In the genomic region with DNA sequence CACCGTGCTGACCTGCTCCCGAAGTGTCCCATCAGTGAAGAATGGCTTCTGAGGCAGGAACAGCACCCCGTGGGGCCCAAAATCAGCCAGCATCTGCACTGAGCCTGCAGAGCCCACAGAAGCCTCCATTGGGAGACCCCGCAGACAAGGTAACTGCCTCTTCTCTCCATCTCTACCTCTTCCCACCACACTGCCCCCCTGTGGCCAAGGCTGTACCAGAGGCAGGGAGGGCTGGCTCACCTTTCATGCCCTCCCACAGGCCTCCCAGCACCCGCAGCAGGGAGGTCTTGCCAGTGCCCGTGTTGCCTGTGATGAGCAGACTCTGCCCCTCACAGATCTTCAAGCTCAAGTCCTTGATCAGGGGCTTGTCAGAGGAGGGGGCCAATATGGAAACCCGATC, we compare ENCODE assay signal across 10 mouse cellular contexts. TPM values are rescaled to one million over a fixed set of nuclear protein-coding genes. Genes with fewer than 3 reads are reported as not detected.
DNase-seq lines count a peak whose midpoint lies in the region; ATAC-seq and TF ChIP-seq lines count a peak whose summit lies in the region.
"Had no signal": no experiment of that assay in that cellular context is flagged by ENCODE, and none has a peak within 500 bp of the region (broad histone marks: within the 10 kb centered on the region; RNA-seq: fewer than 3 reads in every experiment).

No protein-coding gene starts in this region.

- WGBS in kidney, postnatal 0 days, result 71% methylated on average over 7 of the region's 7 CpGs

- H3K4me3 ChIP-seq in kidney, postnatal 0 days (replicated peaks; ENCODE audit: low read depth, low read length), result no peak overlapping the region
- H3K4me3 ChIP-seq: hindbrain, embryonic 12.5 days had no signal

- ATAC-seq in kidney, postnatal 0 days (replicated peaks; ENCODE audit: low FRiP score, low read depth), result no peak
- 0 out of 2 replicates have a peak, but pooled peaks have one; percentile 39 for ATAC-seq in common myeloid progenitor, adult 5-6 weeks (replicated peaks; ENCODE audit: low read depth, poor library complexity, severe bottlenecking)
- no peak for ATAC-seq in inflammation-experienced regulatory T-cells, adult 6 months

- peaks cover 7% of the 10 kb centered on the region for H3K36me3 ChIP-seq in kidney, postnatal 0 days (ENCODE audit: insufficient read depth, low read length)

- no peak overlapping the region for H3K4me2 ChIP-seq in kidney, postnatal 0 days (ENCODE audit: low read length)
- H3K4me2 ChIP-seq: hindbrain, embryonic 12.5 days had no signal

- no peak overlapping the region for H3K27ac ChIP-seq in kidney, postnatal 0 days
- H3K27ac ChIP-seq: hindbrain, embryonic 12.5 days had no signal

- TF ChIP-seq CTCF in kidney, postnatal 0 days (IDR thresholded peaks at IDR 0.05; ENCODE audit: low read depth), result peak; percentile 53

- no peaks in the 10 kb centered on the region for H3K27me3 ChIP-seq in kidney, postnatal 0 days (ENCODE audit: insufficient read depth, low read length)
- H3K27me3 ChIP-seq: hindbrain, embryonic 12.5 days had no signal

- no peaks in the 10 kb centered on the region for H3K4me1 ChIP-seq in kidney, postnatal 0 days (replicated peaks; ENCODE audit: insufficient read depth, low read length)
- H3K4me1 ChIP-seq: hindbrain, embryonic 12.5 days had no signal

- no peaks in the 10 kb centered on the region for H3K9me3 ChIP-seq in kidney, postnatal 0 days (replicated peaks; ENCODE audit: low read length)
- H3K9me3 ChIP-seq: hindbrain, embryonic 12.5 days had no signal

- no peak overlapping the region for H3K9ac ChIP-seq in kidney, postnatal 0 days (ENCODE audit: low read depth, low read length)
- H3K9ac ChIP-seq: hindbrain, embryonic 12.5 days had no signal

- DNase-seq in kidney, postnatal 0 days (ENCODE audit: low spot score), result no peak
- DNase-seq in kidney, adult 11 months, result no peak
- peak; percentile 22 to 72 for DNase-seq in spleen, postnatal 4 days (ENCODE audit: low spot score in 2 of 2)
- no peak for DNase-seq in spleen, postnatal 36 days (ENCODE audit: low spot score in 2 of 2)
- DNase-seq in thymus, postnatal 36 days, result peak; percentile 41 to 45

RNA-seq across cellular contexts. Expression of a gene that starts 11.4 kb away (rescaled TPM):
- 12.1 and 16.9 TPM in 2 replicates for polyA plus RNA-seq in kidney, postnatal 0 days (2015; fragmentation: Nextera tagmentation; extraction: Ambion mirVana)
- 1.9 and 4.1 TPM in 2 replicates for total RNA-seq in common myeloid progenitor, adult 5-6 weeks (2017)
- polyA plus RNA-seq in inflammation-experienced regulatory T-cells, adult 6 months (2017; shearing (Covaris generic)), result 10 to 100 TPM in 2 of 3 experiments, 1 to 10 TPM in 1; 7.1 to 11.4 (median 11.1) TPM

RNA-seq across cellular contexts. Expression of a gene that starts 35.0 kb away (rescaled TPM):
- not detected in 2 replicates for polyA plus RNA-seq in kidney, postnatal 0 days (2015; fragmentation: Nextera tagmentation; extraction: Ambion mirVana)
- not detected in 2 replicates for total RNA-seq in common myeloid progenitor, adult 5-6 weeks (2017)
- not detected for polyA plus RNA-seq in inflammation-experienced regulatory T-cells, adult 6 months (2017; shearing (Covaris generic))
- total RNA-seq: left cerebral cortex, adult 18-20 months had no signal
- polyA plus RNA-seq: hindbrain, embryonic 12.5 days; stomach, embryonic 16.5 days had no signal

RNA-seq across cellular contexts. Expression of a gene that starts 36.3 kb away (rescaled TPM):
- not detected in 2 replicates for polyA plus RNA-seq in kidney, postnatal 0 days (2015; fragmentation: Nextera tagmentation; extraction: Ambion mirVana)
- not detected in 2 replicates for total RNA-seq in common myeloid progenitor, adult 5-6 weeks (2017)
- not detected for polyA plus RNA-seq in inflammation-experienced regulatory T-cells, adult 6 months (2017; shearing (Covaris generic))
- polyA plus RNA-seq: stomach, embryonic 16.5 days had no signal

Comparison
In these comparisons a context has a peak if more than half of its experiments do, and no peak if none do; other contexts are left out.
1. DNase-seq: peak in spleen, postnatal 4 days (2 of 2) and thymus, postnatal 36 days (2 of 2); none in kidney, postnatal 0 days (single experiment), kidney, adult 11 months (single experiment) and spleen, postnatal 36 days (0 of 2).